Mouse (Mus musculus): ENCODE data around the gene C6. TPM values are rescaled to one million over a fixed set of nuclear protein-coding genes. Genes with fewer than 3 reads are reported as not detected.

C6 gene
- total RNA-seq (2021), result not detected

DNA sequence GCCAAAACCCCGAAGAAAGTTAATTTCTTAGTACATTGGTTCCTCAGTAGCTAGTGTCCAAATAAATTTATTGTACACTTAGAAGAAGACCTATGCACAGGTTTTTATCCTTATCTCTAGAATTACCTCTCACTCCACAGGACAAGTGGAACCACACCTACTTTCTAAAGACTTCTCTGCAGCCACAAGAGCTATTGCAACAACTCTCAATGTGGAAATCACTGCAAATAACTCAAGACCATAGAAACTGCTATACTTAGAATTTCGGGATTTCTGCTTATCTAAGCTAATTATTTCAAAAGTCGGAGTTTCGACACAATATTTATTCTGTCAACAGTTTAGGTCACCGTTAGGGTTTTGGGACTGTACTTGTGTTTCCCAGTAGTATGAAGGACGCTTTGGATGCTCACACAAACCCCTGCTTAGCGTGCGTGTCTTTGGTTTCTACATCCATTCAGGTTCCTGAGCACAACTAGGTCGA lies at the start of gene C6:
C6 (plus strand) TSS at position 346 of the 481 bp plus-strand sequence.
- DNase-seq (ENCODE audit: extremely low spot score in 1 of 2, low spot score in 1 of 2), result no peak

- DNase-seq (ENCODE audit: extremely low spot score in 1 of 2, low spot score in 1 of 2), result no peak
These were observed 29.4 kb upstream of the C6 start for GRCm38 (mm10) chr15:4697604-4698003.

- DNase-seq (ENCODE audit: extremely low spot score in 1 of 2, low spot score in 1 of 2), result no peak
These were observed 7.2 kb downstream of the C6 start for GRCm38 (mm10) chr15:4734150-4734549.

GRCm38 (mm10) chr15:4734996-4735609 lies 8.1 kb downstream of the C6 start:
- no peak for DNase-seq (ENCODE audit: extremely low spot score in 1 of 2, low spot score in 1 of 2)

- DNase-seq (ENCODE audit: extremely low spot score in 1 of 2, low spot score in 1 of 2), result no peak
These were observed 20.7 kb downstream of the C6 start for GRCm38 (mm10) chr15:4747656-4748055.

- no peak for DNase-seq (ENCODE audit: extremely low spot score in 1 of 2, low spot score in 1 of 2)
These were observed 63.4 kb downstream of the C6 start for GRCm38 (mm10) chr15:4790378-4790777.

GRCm38 (mm10) chr15:4796861-4797260 lies 69.9 kb downstream of the C6 start:
- no peak for DNase-seq (ENCODE audit: extremely low spot score in 1 of 2, low spot score in 1 of 2)

- no peak for DNase-seq (ENCODE audit: extremely low spot score in 1 of 2, low spot score in 1 of 2)
These were observed 77.3 kb downstream of the C6 start for GRCm38 (mm10) chr15:4804256-4804655.

GRCm38 (mm10) chr15:4808131-4808530 lies 81.2 kb downstream of the C6 start:
- DNase-seq (ENCODE audit: extremely low spot score in 1 of 2, low spot score in 1 of 2), result no peak

DNA sequence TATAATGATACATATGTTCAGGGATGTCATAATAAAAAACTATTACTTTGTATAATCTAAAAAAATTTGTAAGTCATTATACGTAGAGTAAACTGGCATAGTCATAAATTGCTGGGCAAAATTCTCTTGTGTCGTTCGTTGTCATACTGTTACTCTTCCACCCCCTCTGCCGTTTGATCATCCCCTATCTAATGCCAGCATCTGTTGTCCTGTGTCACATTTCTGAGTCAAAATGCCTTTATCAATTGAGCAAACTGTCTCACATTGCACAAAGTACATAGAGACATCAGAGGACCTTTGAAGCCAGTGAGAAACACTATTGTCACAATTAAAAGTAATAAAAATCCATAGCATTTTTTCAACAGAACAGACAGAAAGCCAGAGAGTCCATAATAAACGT lies 88.0 kb downstream of the C6 start:
- DNase-seq (ENCODE audit: extremely low spot score in 1 of 2, low spot score in 1 of 2), result no peak

GRCm38 (mm10) chr15:4815711-4816110 lies 88.7 kb downstream of the C6 start:
- no peak for DNase-seq (ENCODE audit: extremely low spot score in 1 of 2, low spot score in 1 of 2)

DNA sequence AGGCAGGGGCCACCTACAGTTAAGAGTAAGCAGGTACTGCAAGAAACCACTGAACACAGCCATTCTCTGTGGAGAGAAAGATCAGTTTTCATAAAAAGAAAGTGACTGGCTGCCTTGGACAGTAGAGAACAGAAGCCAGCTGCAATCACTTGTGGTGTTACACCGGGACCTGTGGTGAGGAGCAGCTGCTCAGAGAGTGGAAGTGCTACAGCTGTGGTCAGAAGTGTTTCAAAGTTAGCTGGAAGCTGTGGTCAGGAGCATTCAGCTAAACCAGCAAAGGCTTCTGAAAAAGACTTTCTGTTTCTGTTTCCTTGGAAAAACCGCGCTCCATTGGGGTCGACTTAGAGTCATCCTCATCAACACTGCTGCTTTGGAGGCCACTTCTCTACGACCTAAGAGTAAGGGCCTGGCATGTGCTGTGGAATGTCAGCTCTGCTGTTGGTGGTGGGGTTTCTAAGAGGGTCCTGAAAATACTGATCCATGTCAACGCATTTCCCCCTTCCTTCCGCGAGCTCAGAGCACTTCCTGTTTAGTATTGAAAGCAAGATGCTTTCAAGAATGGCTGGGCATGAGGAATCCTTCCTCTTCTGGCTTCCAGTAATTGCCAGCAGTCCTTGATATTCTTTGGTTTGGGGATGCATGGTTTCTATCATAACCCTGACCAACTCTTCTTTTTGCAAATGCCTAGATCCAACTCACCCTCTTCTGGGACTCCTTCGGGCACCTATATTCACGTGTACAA lies 89.9 kb downstream of the C6 start:
- DNase-seq (ENCODE audit: extremely low spot score in 1 of 2, low spot score in 1 of 2), result no peak

DNA sequence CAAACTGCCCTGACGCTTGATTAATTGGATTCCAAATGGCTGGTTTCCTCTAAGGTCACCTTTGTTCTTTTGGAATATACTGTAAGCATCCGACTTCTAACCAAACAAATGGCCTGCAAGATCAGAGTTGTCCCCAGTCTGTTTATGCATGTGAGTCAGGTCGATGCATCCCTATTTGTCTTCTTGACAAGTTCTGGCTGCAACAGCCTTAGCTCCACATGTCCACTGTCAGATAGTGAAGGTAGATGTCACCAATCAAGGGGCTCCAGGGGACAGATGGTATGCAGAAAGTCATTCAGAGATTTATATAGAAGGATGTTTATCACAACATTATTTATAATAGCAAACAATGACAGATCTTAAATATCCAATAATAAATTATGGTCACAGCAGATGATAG lies 91.5 kb downstream of the C6 start:
- no peak for DNase-seq (ENCODE audit: extremely low spot score in 1 of 2, low spot score in 1 of 2)

GRCm38 (mm10) chr15:4821161-4821560 lies 94.2 kb downstream of the C6 start:
- no peak for DNase-seq (ENCODE audit: extremely low spot score in 1 of 2, low spot score in 1 of 2)

DNA sequence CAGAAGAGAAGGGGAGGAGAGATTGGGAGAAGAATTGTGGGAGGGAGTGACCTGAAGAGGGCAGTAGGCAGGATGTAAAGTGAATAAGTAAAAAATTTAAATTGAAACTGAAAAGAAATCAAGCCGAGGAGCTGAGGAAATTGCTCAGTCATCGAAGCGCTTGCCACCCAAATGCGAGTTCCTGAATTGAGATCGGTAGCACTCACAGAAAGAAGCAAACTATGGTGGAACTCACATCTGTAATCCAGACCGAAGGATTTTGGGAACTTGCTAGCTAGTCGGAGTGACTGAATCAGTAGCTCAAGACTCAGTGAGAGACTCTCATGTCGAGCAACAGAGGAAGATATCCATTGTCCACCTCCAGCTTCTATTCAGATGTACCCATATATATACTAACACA lies 94.8 kb downstream of the C6 start:
- DNase-seq (ENCODE audit: extremely low spot score in 1 of 2, low spot score in 1 of 2), result no peak

- DNase-seq (ENCODE audit: extremely low spot score in 1 of 2, low spot score in 1 of 2), result no peak
These were observed 100.8 kb downstream of the C6 start for GRCm38 (mm10) chr15:4827736-4828135.

DNA sequence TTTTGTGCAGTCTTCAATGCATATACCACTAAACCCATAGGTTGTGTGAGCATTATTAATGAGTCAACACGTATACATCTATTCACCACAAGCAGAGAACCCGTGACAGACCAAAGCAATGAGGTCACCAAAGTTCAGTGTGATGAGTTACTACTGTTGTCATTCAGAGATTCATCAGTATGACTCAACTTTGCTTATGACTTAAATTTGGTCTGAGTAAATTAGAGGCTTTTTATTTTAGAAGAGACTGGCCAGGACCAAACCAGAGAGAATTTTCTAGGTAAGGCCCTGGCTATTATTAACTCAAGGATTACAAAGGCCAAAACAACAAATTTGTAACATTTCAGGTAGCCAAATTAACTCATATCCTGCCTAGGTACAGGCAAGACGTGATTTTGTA lies 109.4 kb downstream of the C6 start:
- no peak for DNase-seq (ENCODE audit: extremely low spot score in 1 of 2, low spot score in 1 of 2)

- DNase-seq (ENCODE audit: extremely low spot score in 1 of 2, low spot score in 1 of 2), result no peak
These were observed 123.0 kb downstream of the C6 start for GRCm38 (mm10) chr15:4850015-4850414.

Measured in layer of hippocampus, postnatal 25 days (tissue).